Mouse (Mus musculus) bone marrow, adult 2 months (tissue): Measurements from ENCODE around the gene Pigp.

Source experiments
- CTCF ChIP-seq: fragments of 200-500 bp; IDR thresholded peaks from 2 replicates; pipeline ENCODE4 v1.5.1; 2011; ENCODE audit warnings: low read length, control low read depth; ENCODE audit not compliant: control insufficient read depth, insufficient read depth
- POLR2A ChIP-seq: fragments of 200-500 bp; IDR thresholded peaks from 2 replicates; pipeline ENCODE4 v1.6.1; 2011; ENCODE audit warnings: low read depth, mild to moderate bottlenecking, control low read depth, low read length, borderline replicate concordance; ENCODE audit not compliant: control insufficient read depth

DNA sequence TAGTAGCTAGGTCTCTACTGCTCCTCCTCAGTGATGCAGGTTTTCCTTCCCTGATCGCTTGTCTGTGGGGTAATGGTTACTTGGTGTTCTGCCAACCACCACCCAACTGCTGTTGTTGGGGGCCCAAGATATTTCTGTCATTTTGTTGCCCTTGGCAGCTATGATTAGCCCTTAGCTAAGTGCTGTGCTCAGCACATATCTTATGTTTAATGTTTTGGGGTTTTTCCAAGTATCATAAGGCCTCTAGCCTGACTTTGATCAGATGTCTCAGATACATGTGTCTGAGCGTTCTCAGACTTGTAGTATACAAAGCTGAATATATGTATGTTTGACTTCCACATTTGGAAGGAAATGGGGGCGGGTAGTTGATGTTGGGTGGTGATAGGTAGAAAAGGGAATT lies 39.6 kb upstream of the Pigp start:
- TF ChIP-seq CTCF: no peak
- no peak for TF ChIP-seq POLR2A
